Mouse (Mus musculus) left cerebral cortex, postnatal 14 days (tissue): Measurements from ENCODE around the gene Tnnc1. TPM values are rescaled to one million over a fixed set of nuclear protein-coding genes. Genes with fewer than 3 reads are reported as not detected.
A peak's percentile ranks its signal among the peaks of the same experiment; 100 is the strongest.

ENCODE experiments used
- DNase-seq, 2 experiments: peaks; one replicate each; pipeline ENCODE4 v3.0.0; 2021 to 2022; ENCODE audit warnings: low spot score in 2 of 2, mixed read lengths in 1 of 2
- intact Hi-C: fragments of 180-260 bp; cut with DNase I; formaldehyde crosslinking; loops from one replicate; pipeline ENCODE4 v1.15.1; 2025
- total RNA-seq, 2 experiments: library from RNA; stranded (reverse); gene quantifications; 2 replicates each; pipeline ENCODE4 v1.2.3; 2021

The Tnnc1 gene
- total RNA-seq, 2 experiments from 2014 or later: 25.5 to 36.3 TPM

DNA sequence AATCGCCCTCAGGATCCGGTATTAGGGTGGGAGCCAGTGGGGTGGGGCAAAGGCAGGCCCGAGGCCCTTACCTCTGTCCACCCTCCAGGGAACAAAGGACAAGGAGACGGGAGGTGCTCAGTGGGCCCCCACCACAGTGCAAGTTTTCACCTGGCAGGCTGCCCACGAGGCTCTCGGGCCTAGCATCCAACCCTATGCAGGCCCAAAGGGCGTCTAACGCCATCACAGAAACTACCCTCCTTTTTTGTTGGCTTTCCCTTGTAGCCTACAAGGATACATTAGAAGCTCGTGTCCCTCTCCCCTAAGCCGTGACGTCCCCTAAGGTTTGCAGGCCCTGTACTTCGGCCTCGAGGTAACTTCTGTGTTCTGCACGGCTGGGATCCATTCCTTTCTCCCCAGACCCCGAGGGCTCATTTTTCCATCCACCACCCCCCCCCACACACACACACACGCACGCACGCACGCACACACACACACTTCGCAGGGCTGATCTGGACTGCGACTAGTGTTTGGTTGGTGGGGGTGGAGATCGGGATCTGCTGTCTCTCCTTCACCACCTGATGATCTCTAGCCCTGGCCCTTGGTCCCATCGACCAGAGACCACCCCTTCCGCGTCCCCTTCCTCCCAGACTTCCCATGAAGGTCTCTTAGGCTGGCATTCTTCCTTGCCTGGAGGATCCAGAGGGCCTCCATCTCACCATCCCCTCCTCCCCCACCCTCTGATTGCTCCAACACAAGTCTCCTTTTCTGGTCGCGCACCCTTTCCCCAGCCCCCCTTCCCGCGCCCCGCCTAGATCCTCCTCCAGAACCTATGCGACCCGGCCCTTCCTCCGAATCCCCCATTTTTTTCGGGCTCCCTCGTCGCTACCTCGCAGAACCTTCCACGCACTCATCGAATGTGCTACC is 2.3 kb upstream of the Tnnc1 start:
- intact Hi-C loops: loop anchor here (5.0 kb wide), 1 partner anchor 46 kb away; the partner anchor contains the start of genes Bap1 and Phf7
- peak; percentile 34 to 58 for DNase-seq

DNA sequence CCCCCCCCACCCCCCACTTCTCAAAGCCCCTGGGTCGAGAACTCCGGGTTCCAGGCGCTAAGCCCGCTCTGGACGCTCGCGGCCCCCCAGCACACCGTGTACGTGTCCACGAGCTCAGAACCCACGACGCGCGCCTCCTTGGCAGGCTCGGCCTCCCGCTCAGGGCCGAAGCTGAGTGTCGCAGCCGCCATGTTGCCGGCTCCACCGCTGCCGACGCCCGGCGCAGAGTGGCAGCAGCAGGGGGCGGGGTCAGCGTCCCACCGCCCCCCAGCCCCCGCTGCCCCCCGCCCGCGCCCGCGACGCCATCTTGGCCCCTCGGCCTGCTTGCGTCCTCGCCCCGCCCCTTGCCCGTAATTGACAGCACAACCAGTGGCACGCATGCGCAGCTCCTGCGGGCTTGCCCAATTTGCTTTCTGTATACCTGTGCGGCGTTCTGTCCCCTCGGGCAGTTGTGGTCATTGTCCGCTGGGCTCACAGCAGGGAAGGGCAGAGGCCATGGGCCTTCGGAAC is 1.6 kb upstream of the Tnnc1 start:
- intact Hi-C loops: loop anchor here (5.0 kb wide), 1 partner anchor 46 kb away; the partner anchor contains the start of genes Bap1 and Phf7
- peak; percentile 94 to 96 for DNase-seq

DNA sequence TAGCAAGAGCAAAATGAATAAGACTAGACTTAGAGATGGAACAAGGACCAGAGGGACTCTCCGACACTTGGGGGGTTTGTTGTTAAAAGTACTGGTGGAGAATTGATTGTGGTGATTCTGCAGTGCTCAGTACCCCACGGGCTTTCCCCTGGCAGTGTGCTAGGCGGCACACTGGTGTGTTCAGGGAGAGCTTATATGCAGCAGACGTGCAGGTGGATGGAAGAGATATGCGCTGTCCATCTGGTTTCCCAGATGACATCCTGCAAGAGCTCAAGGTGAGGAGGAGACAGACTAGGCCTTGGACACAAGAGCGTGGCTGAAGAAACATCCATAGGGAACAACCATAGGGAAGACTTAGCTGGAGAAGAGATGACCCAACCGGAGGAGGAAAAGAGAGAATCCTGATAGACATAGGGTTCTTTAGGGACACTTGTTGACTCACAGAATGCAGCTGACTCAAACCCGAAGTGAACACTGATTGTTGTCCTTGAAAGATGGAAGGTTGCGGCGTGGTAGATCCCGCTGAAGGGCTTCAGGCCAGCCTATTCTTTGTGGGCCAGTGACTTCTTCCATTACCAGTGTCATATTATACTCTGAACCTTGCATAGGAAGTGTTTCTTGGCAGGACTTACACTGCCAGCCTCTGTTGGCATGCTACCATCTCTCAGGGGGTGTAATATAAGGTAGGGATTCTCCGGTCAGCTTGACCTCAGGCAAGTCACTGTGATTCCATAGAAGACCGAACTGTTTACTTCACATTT is 862 bp upstream of the Tnnc1 start:
- DNase-seq: no peak
- intact Hi-C loops: loop anchor here (5.0 kb wide), 1 partner anchor 45 kb away; the partner anchor contains the start of genes Bap1 and Phf7

DNA sequence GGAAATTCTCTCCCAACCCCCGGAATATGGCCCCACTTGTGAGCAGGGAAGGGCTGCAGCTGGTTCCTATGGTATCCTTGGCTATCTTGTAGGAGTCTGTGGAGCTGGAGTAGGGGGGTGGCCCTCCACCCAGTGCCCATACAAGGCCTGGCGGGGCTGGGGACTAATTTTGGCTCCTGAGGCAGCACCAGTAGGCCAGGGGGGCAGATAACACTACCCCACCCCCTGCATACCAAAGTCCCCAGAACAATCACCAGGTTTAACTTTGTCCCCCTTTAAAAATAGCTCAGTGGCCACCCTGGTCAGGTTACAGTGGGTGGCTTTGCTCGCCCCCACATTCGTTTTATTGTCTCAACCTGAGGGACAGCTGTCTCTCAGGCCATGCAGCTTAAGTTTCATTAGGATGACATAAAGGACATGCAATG is 1.0 kb downstream of the Tnnc1 start:
- DNase-seq: no peak
- intact Hi-C loops: loop anchor here (5.0 kb wide), 1 partner anchor 43 kb away; the partner anchor contains the start of genes Bap1 and Phf7

DNA sequence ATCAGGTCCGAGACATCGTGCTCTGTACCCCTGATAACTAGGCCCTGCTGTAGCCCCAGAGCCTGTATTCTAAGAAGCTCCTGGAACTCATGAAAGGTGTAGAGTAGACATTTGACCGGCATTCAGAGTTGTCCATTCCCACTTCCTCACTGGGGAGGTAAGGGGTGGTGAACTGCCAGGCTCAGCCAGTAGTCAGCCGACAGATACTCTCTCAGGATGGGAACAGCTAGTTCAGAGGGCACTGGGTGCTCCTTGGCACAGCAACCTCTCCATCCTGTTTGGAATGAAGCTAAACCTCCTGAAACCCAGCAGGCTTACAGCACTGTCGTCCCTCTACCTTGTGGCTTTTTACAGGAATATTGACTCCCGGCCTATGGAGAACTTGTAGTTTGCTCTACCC is 3.7 kb downstream of the Tnnc1 start:
- DNase-seq: no peak
- intact Hi-C loops: no loop called here

DNA sequence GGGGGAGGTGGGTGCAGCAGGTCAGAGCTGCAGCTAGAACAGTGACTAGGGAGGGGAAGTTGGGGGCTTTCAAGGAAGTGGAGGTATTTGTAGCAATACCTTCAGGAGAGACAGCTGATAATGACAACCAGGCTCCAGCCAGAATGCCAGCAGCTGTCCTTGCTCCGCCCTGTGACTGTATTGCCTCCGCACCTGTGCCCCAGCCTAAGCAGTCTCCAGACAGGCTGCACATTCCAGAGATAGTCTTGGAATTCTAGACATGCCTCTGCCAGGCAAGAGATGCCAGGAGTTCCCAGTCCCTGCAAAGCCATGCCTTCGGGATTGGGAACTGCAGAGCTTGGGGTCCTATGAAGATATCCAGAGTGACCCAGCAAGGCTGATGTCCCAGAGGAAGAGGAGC is 4.4 kb downstream of the Tnnc1 start:
- intact Hi-C loops: no loop called here

GRCm38 (mm10) chr14:31213868-31214267 is 5.8 kb downstream of the Tnnc1 start:
- intact Hi-C loops: no loop called here
- no peak for DNase-seq

More for the DNA sequence above, 4.4 kb downstream of the Tnnc1 start:
- DNase-seq: no peak

- no peak for DNase-seq
- intact Hi-C loops: no loop called here
These were observed 6.6 kb downstream of the Tnnc1 start for GRCm38 (mm10) chr14:31214684-31215083.

DNA sequence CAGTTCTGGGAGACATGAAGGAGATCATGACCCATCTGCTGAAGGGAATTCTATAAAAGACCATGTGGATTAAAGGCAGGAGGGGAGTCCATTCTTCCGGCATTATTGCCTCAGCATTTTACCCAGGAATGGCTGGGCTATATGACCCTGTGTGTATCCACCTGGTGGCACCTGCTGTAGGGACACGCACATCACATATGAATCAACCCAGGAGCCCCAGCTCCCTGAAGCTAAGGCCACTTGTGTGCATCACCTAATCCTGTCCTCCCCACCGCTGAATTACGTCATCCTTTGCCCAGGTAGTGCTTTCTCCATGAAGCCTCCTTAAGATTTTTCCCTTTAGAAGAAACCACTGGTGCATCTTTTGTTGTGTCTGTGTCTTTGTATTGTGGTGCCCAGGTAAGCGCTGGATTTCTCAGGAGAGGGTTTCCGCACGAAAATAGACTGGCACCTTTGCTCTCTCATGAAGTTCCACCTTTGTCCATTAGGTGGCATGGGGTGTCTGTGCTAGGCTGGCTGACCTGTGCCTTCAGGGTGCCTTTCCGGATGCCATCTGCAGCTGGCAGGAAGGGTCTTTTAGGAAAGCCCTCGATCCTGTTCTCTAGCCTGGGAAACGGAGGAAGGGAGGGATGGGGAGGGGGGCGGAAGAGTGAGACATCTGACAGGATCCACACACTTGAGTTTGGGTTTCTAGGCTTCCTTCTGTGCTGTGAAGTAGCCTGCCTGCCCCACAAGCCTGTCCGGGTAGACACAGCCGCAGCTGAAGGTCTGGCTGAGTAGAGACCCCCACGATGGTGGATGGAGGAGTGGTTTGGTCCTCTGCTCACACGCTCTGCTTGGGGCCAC is 7.3 kb downstream of the Tnnc1 start:
- DNase-seq: peak in 1 of 2 experiments; percentile 67
- intact Hi-C loops: loop anchor here (2.0 kb wide), 1 partner anchor 17 kb away; no protein-coding TSS in a partner anchor

GRCm38 (mm10) chr14:31216846-31217245 is 8.7 kb downstream of the Tnnc1 start, which contains the start of gene Nisch:
Gene Nisch, minus strand, starts transcription at chr14:31216946.
- DNase-seq: no peak
- intact Hi-C loops: loop anchor here (2.0 kb wide), 1 partner anchor 16 kb away; no protein-coding TSS in a partner anchor

- intact Hi-C loops: loop anchor here (2.0 kb wide), 1 partner anchor 15 kb away; no protein-coding TSS in a partner anchor
- no peak for DNase-seq
These were observed 9.6 kb downstream of the Tnnc1 start, which contains the start of gene Sema3g for GRCm38 (mm10) chr14:31217666-31218065. Gene Sema3g, plus strand, starts transcription at chr14:31217860.

DNA sequence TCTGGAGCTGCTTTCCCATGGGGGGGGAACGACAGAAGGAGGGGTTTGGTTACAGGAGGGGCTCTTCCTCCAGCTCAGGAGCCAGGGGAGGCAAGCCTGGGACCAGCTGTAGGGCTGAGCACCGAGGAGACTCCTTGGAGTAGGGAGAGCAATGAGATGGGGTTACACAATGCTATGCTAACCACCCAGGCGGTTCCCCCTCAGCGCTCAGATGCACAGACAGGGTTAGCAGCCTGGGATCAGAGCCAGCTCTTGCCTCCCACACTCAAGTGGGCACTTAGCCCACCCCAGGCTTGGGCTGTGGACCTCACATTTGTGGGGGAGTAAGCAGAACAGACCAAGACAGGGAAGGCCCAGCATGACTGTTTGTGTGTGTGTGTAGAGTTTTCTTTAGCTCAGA is 18.9 kb downstream of the Tnnc1 start:
- intact Hi-C loops: no loop called here
- DNase-seq: peak; percentile 61 to 80

GRCm38 (mm10) chr14:31228234-31228633 is 20.1 kb downstream of the Tnnc1 start:
- intact Hi-C loops: no loop called here
- no peak for DNase-seq

DNA sequence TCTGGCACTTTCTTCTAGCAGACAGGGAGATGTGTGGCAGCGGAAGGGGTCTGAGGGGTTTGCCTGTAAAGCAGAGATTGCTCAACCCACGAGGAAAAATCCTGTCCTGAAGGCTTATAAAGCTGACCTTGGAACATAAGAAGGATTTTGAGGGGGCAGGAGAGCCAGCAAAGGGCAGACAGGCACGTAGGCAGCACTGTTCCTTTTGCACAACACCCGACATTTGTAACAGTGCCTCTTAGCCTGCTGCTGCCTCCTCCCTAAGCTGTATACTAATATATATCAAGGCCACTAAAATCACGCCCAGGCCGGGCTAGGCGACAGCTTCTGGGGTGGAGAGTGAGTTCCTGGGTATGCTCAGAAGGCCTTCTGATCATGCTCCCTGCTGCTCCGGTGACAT is 22.3 kb downstream of the Tnnc1 start:
- intact Hi-C loops: no loop called here
- no peak for DNase-seq

DNA sequence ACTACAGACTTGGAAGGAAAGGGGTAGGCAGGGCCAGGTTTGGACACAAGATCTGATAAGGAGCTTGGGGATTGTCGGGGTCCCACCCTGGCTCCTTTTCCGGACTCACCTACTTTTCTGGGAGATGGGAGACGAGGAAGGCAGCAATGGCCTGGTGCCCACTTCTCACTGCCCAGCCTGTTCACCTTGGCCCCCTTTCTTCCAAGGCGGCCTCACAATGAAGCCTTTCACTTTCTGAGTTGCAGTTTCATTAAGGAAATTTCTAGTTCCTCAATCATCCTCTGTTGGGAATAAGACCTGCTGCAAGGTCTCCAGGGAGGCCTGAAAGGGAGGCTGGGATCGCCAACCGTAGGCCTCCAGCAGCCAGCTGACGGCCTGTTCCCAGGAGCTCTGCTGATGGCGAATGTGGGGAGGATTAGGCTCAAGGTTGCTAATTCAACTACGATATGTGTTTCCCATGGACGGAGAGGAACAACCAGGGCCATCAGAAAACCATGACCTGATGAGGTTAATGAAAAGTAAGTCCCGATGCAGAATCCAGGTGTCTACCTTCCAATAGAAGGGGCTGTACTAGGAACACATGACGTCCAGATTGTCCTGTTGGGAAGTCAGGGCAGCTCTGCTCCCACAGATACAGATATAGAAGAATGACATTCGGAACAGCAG is 24.4 kb downstream of the Tnnc1 start:
- intact Hi-C loops: loop anchor here (2.0 kb wide), 1 partner anchor 16 kb away; the partner anchor contains the start of genes Nisch and Sema3g
- no peak for DNase-seq

- intact Hi-C loops: loop anchor here (2.0 kb wide), 1 partner anchor 17 kb away; the partner anchor contains the start of genes Nisch and Sema3g
- DNase-seq: no peak
These were observed 25.2 kb downstream of the Tnnc1 start for GRCm38 (mm10) chr14:31233070-31233995.
